Mouse (Mus musculus) megakaryocyte, embryonic 14.5 days (primary cell): ENCODE data around the gene Grk3.

Source experiments
- FLI1 ChIP-seq: IDR thresholded peaks from 2 replicates; pipeline ENCODE4 v1.6.1; 2012; ENCODE audit warnings: low read length, inconsistent platforms, mixed read lengths
- GATA1 ChIP-seq: IDR thresholded peaks from 3 replicates; pipeline ENCODE4 v1.6.1; 2012; ENCODE audit warnings: mixed read lengths, low read length, inconsistent platforms, borderline replicate concordance

DNA sequence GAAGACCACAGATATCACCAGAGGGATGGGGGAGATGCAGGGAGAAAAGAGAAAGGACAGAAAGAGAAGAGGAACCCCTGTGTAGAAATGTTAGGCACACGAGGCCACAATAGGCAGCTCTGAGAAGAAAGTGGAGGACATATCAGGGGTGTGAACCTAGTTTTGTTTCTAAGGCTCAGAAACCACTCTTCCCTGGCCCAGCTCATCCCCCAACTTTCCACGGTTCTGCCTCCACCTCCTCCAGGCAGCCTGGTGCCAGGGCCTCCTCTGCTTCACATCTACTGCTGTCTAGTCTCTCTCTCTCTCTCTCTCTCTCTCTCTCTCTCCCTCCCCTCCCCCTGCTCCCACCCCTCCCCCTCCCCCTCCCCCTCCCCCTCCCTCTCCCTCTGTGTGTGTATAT is 7.1 kb downstream of the Grk3 start:
- TF ChIP-seq GATA1 (no peak), FLI1 (no peak)
